Mouse (Mus musculus) cerebellum, adult 2 months (tissue): ENCODE measurements around the gene 2610028H24Rik. TPM values are rescaled to one million over a fixed set of nuclear protein-coding genes. Genes with fewer than 3 reads are reported as not detected.

Experiments
- DNase-seq, 2 experiments: peaks; one replicate each; pipeline ENCODE4 v3.0.0; 2021
- H3K27ac ChIP-seq: fragments of 200-500 bp; 2 replicates; pipeline ENCODE4 v1.5.1; 2012; ENCODE audit warnings: low read length, control low read depth, inconsistent platforms; ENCODE audit not compliant: insufficient read depth
- H3K27me3 ChIP-seq: fragments of 200-500 bp; 2 replicates; pipeline ENCODE4 v1.6.1; 2012; ENCODE audit warnings: inconsistent platforms, mild to moderate bottlenecking, low read length, moderate library complexity; ENCODE audit not compliant: control insufficient read depth, insufficient read depth
- H3K4me1 ChIP-seq: fragments of 200-500 bp; 2 replicates; pipeline ENCODE4 v1.6.1; 2011; ENCODE audit warnings: low read length; ENCODE audit not compliant: control insufficient read depth, insufficient read depth
- H3K4me3 ChIP-seq: fragments of 200-500 bp; replicated peaks from 2 replicates; pipeline ENCODE3; 2011; ENCODE audit warnings: mild to moderate bottlenecking, low read depth, low read length, control low read depth; ENCODE audit not compliant: insufficient read depth
- CTCF ChIP-seq: fragments of 200-500 bp; IDR thresholded peaks from 2 replicates; pipeline ENCODE4 v1.5.1; 2011; ENCODE audit warnings: low read depth, mild to moderate bottlenecking, control low read depth, low read length, moderate library complexity, borderline replicate concordance; ENCODE audit not compliant: insufficient read depth
- POLR2A ChIP-seq: fragments of 200-500 bp; IDR thresholded peaks from 2 replicates; pipeline ENCODE4 v1.6.1; 2011; ENCODE audit warnings: low read length, control low read depth, borderline replicate concordance; ENCODE audit not compliant: insufficient read depth
- WGBS: fragments of 180-500 bp; shearing (Covaris S2); methylation state at CpG from one replicate; pipeline ENCODE4 v1.1.7; 2018; 5-methylcytosine and 5-hydroxymethylcytosine counted together
- polyA plus RNA-seq: library from polyadenylated mRNA; depleted of rRNA; stranded (reverse); fragments of >200 nt; gene quantifications from 2 replicates; pipeline ENCODE4 v1.2.3, GENCODE M21; 2012; rRNA removed

Gene 2610028H24Rik
- polyA plus RNA-seq: not detected in 2 replicates

DNA sequence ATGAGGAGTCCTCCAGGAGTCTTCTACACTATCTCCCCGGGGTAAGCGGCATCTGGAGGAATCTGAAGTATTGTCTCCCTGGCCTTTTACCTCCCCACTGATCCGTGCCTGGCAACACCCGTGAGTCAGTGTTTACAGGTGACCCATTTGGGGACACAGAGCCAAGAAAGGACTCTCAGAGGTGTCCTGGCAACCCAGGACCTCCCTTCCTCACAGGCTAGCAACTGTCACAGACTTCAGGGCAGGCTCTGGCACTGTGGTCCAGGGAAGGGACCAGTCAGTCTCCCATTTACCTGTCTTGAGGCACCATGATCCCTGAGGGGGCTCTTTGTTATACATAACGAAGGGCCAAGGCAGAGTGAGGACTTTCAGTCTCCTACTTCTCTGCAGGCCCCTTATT lies at the start of gene 2610028H24Rik:
Gene 2610028H24Rik, plus strand, starts transcription at position 231 of the 400 bp plus-strand sequence.
- DNase-seq: no peak
- Histone ChIP-seq H3K4me1 (no peaks in the 10 kb centered on the region), H3K27ac (no peak within 1 kb of the TSS), H3K4me3 (no peak within 1 kb of the TSS), H3K27me3 (no peaks in the 10 kb centered on the region)
- TF ChIP-seq CTCF (no peak), POLR2A (no peak)
- 55% methylated on average over 5 of the region's 5 CpGs for WGBS

DNA sequence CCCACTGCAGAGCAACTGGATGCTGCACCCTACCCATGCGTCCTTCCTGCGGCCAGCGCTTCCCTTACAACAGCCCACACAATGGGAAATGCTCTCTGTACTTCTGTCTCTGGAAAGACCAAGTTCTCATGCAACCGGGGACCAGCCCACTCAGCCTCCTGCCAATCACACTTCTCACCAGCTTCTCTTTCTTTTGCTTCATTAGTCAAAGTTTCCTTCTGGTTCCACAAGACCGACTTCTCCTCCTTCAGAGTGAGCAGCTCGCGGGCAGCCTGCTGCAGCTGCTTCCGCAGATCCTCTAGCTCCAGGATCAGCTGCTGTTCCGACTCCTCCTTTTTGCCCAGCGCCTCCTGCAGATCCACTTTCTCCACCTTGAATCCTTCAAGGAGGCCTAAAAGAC lies 40.4 kb upstream of the 2610028H24Rik start:
- Histone ChIP-seq H3K27me3 (no peaks in the 10 kb centered on the region), H3K27ac (no peak overlapping the region), H3K4me1 (no peaks in the 10 kb centered on the region), H3K4me3 (no peak overlapping the region)
- TF ChIP-seq CTCF: no peak
- TF ChIP-seq POLR2A: no peak
- DNase-seq: no peak
- 74% methylated on average over 10 of the region's 10 CpGs for WGBS

DNA sequence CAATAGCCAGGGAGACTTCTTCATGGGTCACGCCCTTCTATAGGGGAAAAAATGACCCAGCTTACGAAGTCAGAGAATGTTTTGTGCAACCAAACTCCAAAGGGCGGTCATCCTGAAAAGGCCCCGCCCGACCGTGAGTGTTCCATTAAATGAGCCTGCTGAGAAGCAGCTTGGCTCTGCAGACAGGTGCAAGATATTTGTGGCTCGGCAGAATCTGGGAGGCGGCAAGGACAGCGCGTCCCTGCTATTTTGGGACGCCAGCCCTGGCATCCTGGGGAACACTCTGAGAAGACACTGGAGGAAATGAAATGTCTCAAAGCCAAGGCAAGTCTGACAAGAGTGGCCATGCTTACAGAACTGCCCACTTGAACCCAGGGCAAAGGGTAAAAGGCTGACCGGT lies 32.1 kb upstream of the 2610028H24Rik start:
- H3K27me3 ChIP-seq: no peaks in the 10 kb centered on the region
- H3K27ac ChIP-seq: peak overlapping the region; percentile 82
- TF ChIP-seq CTCF (no peak), POLR2A (no peak)
- DNase-seq: peak; percentile 78 to 86
- peaks cover 8% of the 10 kb centered on the region for H3K4me1 ChIP-seq
- 28% methylated on average over 12 of the region's 12 CpGs for WGBS
- H3K4me3 ChIP-seq: no peak overlapping the region

DNA sequence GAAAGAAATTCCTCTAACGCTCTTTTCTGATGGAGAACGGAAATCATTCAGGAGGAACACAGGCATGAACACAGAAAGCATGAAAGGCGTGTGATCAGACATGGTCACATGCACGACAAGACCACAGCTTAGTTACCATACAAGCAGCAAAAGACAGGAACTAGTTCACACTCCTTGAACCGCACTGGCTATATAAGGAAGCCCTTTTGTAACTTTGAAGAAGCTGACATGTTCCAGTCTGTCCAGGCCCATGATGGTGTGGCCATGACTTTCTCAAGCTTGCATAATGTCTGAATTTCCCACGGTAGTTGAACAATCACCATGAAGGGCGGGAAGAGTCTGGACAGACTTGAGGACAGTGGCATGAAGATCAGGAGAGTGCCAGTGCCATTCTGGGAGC lies 23.2 kb upstream of the 2610028H24Rik start:
- H3K27me3 ChIP-seq: no peaks in the 10 kb centered on the region
- H3K4me1 ChIP-seq: no peaks in the 10 kb centered on the region
- H3K27ac ChIP-seq: no peak overlapping the region
- H3K4me3 ChIP-seq: no peak overlapping the region
- 94% methylated on average over 7 of the region's 7 CpGs for WGBS
- TF ChIP-seq POLR2A (no peak), CTCF (no peak)
- DNase-seq: no peak

DNA sequence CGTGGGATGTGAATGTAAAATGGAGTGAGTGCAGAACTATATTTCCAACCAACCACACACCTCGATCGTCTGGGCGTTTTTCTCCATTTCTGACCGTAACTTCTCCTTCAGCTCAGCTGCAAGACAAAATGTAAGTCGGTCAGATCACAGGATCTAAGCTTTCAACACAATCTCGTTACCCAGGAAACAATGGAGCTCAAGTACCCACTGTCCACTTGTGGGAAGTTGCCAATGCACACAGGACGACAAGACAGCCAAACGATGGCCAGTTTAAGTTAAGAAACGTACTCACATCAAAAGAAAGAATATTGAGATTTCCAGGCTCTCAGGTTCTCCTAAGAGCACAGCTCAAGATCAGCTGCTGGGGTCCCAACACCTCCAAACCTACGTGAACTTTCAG lies 15.0 kb upstream of the 2610028H24Rik start:
- TF ChIP-seq POLR2A (no peak), CTCF (no peak)
- DNase-seq: no peak
- Histone ChIP-seq H3K4me3 (no peak overlapping the region), H3K4me1 (no peaks in the 10 kb centered on the region), H3K27me3 (no peaks in the 10 kb centered on the region), H3K27ac (no peak overlapping the region)
- 91% methylated on average over 11 of the region's 11 CpGs for WGBS

DNA sequence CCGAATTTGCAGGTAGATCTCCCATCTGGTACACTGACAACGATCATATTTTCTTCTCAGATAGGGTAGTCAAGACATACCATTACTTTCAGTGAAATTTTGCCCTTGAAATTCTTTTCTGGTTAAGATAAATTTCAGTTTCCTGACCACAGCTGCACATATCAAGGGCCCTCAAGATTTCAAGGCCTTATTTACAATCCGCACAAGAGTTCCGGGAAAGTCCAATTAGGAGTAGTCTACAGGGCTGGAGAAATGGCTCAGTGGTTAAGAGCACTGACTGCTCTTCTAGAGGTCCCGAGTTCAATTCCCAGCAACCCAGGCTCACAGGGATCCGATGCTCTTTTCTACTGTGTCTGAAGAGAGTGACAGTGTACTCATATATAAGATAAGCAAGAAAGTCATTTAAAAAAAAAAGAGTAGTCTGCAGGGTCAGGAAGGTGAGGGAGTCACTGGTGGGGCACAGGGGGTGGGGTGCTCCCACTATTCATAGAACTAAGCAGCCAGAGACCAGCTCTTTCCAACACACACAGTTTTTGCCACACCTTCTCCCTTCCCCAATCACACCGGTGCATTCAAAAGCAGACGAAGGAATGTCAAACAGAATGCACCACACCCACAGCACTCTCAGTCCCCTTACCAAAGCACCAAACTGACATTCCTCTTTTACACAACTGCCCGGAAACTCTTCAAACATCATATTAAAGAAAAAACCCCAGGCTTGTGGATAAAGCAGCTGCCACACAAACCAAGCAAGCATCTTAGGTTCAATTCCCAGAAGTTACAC lies 9.6 kb upstream of the 2610028H24Rik start:
- no peaks in the 10 kb centered on the region for H3K4me1 ChIP-seq
- H3K27ac ChIP-seq: no peak overlapping the region
- H3K27me3 ChIP-seq: no peaks in the 10 kb centered on the region
- 93% methylated on average over 9 of the region's 9 CpGs for WGBS
- no peak for TF ChIP-seq POLR2A
- no peak for TF ChIP-seq CTCF
- no peak overlapping the region for H3K4me3 ChIP-seq
- no peak for DNase-seq

DNA sequence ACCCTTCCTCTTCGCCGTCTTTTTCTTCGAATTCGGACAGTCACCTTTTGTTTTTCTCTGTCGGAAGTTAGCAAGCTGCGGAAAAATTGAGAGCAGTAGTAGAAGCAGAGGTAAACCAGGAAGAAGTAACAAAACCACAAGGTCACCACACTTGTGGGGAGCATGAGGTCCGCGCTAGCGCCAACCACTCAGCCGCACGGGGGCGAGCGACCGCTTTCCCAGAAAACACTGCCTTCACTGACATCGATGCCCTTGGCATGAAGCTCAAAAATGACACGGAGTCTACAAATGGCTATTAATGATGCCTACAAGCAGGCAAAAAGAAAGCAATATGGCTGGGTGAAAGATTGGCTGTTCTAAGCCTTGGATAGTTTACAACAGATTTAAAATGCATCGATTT lies 8.6 kb upstream of the 2610028H24Rik start, which contains the start of gene AC141477.1:
Gene AC141477.1, minus strand, starts transcription at position 164 of the 400 bp plus-strand sequence.
- H3K4me3 ChIP-seq: no peak within 1 kb of the TSS
- WGBS: 93% methylated on average over 17 of the region's 17 CpGs
- no peak for DNase-seq
- TF ChIP-seq CTCF: no peak
- no peak for TF ChIP-seq POLR2A
- no peaks in the 10 kb centered on the region for H3K4me1 ChIP-seq
- H3K27me3 ChIP-seq: no peaks in the 10 kb centered on the region
- H3K27ac ChIP-seq: no peak within 1 kb of the TSS
